Mouse (Mus musculus) central nervous system, embryonic 18 days (tissue): ENCODE results near the gene Tmem87a. TPM values are rescaled to one million over a fixed set of nuclear protein-coding genes. Genes with fewer than 3 reads are reported as not detected.

Experiments used
- polyA plus RNA-seq: library from polyadenylated mRNA; depleted of rRNA; stranded (reverse); fragments of >200 nt; gene quantifications from 2 replicates; pipeline ENCODE4 v1.2.3, GENCODE M21; 2012; rRNA removed

The Tmem87a gene
- 19.2 and 21.2 TPM in 2 replicates for polyA plus RNA-seq

DNA sequence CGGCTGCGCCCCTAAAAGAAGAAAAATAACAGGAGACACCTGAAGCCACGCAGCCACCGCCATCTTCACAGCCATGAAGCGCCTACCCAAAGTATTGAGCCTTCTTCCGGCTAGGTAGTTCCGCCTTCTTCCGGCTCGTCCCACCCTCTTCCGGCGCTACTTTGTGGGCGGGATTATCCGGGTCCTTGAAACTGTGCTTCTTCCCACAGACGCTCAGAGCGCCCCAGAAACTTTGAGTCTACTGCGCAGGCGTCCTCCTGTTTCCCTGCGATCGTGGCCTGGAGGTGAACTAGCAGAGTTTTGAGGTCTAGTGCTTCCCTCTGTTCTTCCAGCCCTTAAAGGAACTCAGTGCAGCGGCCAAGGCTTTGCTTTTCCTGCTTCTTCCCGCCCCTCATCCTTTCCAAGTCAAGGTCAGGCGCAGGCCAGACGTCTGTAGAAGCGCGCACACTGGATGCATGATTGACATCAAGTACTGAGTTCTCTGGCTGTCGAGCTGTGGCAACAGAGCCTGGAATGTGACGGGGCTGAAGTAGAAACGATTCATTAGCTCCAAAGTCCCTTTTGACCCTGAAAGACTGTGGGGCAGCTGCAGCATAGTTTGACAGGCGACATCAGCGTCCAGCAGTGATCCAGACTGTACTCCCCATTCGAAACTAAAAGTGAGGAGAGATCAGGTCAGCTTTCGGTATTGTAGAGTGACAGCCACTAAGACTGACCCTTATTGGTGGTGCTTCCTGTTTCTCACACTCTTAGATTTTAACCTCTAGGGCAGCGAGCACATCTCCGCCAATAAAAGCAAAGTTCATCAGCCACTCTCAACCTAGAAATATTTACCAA is at the start of gene Tmem87a:
Gene Tmem87a (minus strand): TSS at position 128 of the 837 bp plus-strand sequence.

GRCm38 (mm10) chr2:120403653-120403985 is 294 bp downstream of the Tmem87a start, which contains the start of gene Ganc:
TSS of gene Ganc (plus strand) at chr2:120403896.

DNA sequence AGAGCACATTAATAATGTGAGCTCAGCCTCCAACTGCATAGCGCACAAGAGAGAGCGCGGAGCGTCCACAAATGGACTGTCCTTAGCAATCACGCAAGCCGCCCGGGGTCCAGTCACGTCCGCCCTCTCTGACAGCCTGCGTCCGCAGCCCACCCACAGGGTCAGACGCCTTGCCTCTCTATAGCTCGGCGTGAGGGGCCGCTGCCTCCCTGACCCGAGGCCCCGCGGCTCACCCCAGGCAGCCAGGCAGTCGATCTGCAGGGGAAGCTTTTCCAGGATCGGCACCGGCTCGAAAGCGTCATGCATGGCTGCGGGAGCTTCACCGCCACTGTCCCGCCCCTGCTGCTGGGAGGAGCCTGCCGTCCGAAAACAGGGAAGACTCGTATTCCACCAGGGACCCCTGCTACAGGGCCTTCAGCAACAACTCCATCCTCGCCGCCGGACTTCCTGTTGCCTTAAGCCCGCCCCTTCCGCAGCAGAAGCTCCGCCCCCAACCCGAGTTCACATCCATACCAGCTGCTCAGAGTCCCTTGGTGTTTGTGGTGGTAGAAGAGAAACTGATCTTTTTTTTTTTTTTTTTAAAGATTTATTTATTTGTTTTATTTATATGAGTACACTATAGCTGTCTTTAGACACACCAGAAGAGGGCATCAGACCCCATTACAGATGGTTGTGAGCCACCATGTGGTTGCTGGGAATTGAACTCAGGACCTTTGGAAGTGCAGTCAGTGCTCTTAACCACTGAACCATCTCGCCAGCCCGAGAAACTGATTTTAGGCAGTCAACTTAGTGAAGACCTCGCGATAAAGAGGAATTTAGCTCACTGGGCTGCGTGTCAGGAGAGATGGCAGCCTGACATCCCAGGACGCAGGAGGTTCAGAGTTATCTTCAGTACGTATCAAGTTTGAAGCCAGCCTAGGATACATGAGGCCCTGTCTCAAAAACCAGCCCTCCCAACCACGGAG is 50.9 kb downstream of the Tmem87a start, which contains the start of gene Vps39:
Gene Vps39 (minus strand): TSS at position 456 of the 965 bp plus-strand sequence.

DNA sequence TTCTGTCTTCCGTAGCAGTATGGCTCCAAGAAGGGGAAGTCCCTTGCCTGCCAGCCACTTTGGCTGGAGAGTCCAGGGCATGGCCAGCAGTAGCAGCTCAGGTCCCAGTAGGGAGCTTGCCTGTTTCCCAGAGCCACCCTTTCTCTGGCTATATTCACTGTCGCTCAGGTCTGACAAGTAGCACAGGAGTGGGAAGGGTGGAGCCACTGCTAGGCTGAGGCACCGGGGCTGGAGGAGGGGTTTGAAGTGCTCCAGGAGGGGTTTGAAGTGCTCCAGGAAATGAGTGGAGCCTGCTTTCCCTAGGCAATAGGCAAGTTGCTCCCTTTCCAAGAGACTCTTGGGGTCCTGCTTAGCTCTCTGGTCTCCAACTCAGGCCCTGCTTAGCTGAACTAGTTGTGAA is 89.9 kb downstream of the Tmem87a start, which contains the start of gene Pla2g4f:
Gene Pla2g4f (minus strand): TSS at position 190 of the 400 bp plus-strand sequence.

Other genes with a start within 250 kb of the Tmem87a start
- 5.0 and 5.7 TPM in 2 replicates for gene Ehd4, start 249.5 kb downstream of the Tmem87a start, polyA plus RNA-seq
- 14.5 TPM in 2 replicates for gene Pla2g4e, start 158.8 kb downstream of the Tmem87a start, polyA plus RNA-seq
- 0.08 and 0.12 TPM in 2 replicates for gene Pla2g4d, start 114.9 kb downstream of the Tmem87a start, polyA plus RNA-seq
- 0.05 and 0.08 TPM in 2 replicates for gene Pla2g4f, start 89.9 kb downstream of the Tmem87a start, polyA plus RNA-seq
- gene Vps39, start 51.0 kb downstream of the Tmem87a start, polyA plus RNA-seq = 54.3 and 55.2 TPM in 2 replicates
- 6.7 and 7.3 TPM in 2 replicates for gene Ganc, start 217 bp downstream of the Tmem87a start, polyA plus RNA-seq
- gene Capn3, start 51.9 kb upstream of the Tmem87a start, polyA plus RNA-seq = 1.1 and 1.7 TPM in 2 replicates
- 42.4 and 45.9 TPM in 2 replicates for gene Zfp106, start 159.7 kb upstream of the Tmem87a start, polyA plus RNA-seq
- gene Snap23, start 163.6 kb upstream of the Tmem87a start, polyA plus RNA-seq = 19.2 and 21.9 TPM in 2 replicates
- gene Haus2, start 205.3 kb upstream of the Tmem87a start, polyA plus RNA-seq = 17.0 and 17.6 TPM in 2 replicates
- 24.2 and 25.5 TPM in 2 replicates for gene Lrrc57, start 205.4 kb upstream of the Tmem87a start, polyA plus RNA-seq
- gene Stard9, start 225.0 kb upstream of the Tmem87a start, polyA plus RNA-seq = 14.0 and 16.4 TPM in 2 replicates